Mouse (Mus musculus): ENCODE measurements around the gene Akna.

The Akna gene

GRCm38 (mm10) chr4:63403040-63403959 lies at the start of gene Akna:
Gene Akna (minus strand): TSS chr4:63403354.
- in situ Hi-C loops (cut with MboI, MseI): loop anchor here (10.0 kb wide), 2 partner anchors 142 to 768 kb away; partner anchors contain the start of gene Atp6v1g1

GRCm38 (mm10) chr4:63452555-63452954 lies 49.4 kb upstream of the Akna start:
- in situ Hi-C loops (cut with MboI, MseI): no loop called here

DNA sequence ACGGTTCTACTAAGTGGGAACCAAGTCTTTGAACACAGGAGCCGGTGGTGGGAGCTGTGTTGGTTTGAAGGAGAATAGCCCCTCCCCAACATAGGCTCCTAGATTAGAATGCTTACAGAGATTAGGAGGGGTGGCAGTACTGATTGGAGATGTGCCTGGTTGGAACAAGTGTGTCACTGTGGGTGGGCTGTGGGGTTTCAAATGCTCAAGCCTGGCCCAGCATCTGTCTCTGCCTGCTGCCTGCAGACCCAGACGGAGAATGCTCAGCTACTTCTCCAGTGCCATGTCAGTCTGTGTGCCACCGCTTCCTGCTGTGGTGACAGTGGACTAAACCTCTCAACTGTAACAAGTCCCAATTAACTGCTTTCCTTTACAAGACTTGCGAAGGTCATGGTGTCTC lies 47.4 kb upstream of the Akna start:
- in situ Hi-C loops (cut with MboI, MseI): no loop called here

DNA sequence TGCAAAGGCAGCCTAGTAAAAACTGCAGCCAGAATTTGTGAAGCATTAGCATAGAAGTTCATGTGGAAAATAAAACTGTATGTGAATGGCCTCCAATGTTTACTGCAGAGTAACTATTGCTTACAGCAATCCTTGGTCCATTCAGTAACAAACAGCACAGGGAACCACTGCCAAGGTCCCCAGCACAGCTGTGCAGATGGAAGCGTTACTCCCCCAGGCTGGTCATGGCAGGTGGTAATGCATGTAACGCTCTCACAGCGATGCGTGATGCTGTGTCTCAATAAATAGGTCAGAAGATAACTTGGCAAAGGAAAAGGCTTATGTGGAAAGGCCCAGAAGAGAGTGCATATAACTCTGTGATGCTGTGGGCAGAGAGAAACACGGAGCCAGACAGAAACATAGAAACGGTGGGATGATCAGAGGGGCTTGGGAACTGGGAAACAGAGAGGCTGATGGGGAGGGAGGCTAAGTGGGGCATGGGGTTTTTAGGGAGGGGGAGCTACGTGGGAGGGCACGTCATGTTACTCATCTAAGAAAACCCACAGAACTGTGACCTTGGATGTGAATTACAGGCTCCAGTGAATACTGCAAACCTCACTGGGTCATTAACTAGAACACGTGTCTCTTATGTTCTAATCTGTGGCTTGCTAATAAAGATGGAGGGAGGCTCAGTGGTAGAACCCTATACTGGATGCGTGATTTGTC lies 41.4 kb upstream of the Akna start:
- in situ Hi-C loops (cut with MboI, MseI): loop anchor here (25.0 kb wide), 1 partner anchor 1668 kb away; the partner anchor contains the start of gene Pappa

DNA sequence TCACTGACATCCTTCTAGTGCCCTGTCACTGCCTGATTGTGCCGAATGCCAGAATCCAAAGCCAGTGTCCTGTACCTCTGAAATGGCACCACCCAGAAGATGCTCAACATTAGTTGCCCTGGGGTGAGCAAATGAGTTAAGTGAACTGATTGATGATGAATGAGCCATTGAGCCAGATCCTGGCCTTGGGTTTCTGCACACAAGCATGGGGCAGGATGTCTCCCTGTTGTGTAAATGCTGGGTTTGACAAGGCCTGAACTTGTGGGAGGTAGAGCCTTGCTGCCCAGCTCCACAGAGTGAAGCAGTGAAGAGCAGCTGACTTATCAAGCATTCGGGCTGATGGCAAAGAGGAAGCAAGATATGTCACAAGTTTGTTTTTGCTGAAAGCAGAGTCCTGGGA lies 39.9 kb upstream of the Akna start:
- in situ Hi-C loops (cut with MboI, MseI): loop anchor here (25.0 kb wide), 1 partner anchor 1669 kb away; the partner anchor contains the start of gene Pappa

DNA sequence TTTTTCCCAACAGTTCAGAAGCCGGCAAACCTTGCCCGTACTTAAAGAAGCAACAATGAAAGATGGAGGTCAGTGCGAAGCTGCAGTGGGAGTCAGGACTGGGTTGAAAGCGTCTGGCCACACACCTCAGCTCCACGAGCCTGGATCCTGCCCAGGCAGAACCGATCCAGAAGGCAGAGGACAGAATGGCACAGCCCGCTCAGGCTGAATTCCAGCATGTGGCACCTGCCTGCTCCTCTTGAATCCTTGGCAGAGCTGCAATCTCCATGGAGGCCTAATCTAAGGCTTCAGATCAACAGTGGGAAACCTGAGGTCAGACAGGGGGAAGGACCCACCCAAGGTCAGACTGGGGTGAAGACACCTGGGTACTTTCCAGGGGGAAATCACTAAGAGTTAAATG lies 38.5 kb upstream of the Akna start:
- in situ Hi-C loops (cut with MboI, MseI): loop anchor here (25.0 kb wide), 1 partner anchor 1671 kb away; the partner anchor contains the start of gene Pappa

- in situ Hi-C loops (cut with MboI, MseI): loop anchor here (25.0 kb wide), 1 partner anchor 1672 kb away; the partner anchor contains the start of gene Pappa
Measured at GRCm38 (mm10) chr4:63440262-63440661, 37.1 kb upstream of the Akna start.

DNA sequence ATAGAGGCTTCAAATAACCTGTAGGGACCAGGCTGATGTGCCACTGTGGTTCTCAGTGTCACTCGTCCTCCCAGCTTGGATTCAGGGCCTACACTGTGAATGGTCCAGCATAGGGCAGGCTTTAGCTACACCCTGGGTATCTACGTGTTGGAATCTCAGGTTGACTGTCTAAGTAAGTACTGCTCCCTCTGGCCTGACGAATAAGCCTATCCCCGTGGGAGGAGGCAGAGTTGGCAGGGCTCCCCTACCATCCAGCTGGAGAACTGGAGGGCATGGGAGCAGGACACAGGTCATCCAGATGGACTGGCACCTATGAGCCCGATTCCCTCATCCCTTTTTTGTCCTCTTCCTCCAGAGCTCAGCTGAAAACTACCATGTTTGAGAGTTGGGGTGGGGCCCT lies 34.8 kb upstream of the Akna start:
- in situ Hi-C loops (cut with MboI, MseI): loop anchor here (25.0 kb wide), 1 partner anchor 1674 kb away; the partner anchor contains the start of gene Pappa

DNA sequence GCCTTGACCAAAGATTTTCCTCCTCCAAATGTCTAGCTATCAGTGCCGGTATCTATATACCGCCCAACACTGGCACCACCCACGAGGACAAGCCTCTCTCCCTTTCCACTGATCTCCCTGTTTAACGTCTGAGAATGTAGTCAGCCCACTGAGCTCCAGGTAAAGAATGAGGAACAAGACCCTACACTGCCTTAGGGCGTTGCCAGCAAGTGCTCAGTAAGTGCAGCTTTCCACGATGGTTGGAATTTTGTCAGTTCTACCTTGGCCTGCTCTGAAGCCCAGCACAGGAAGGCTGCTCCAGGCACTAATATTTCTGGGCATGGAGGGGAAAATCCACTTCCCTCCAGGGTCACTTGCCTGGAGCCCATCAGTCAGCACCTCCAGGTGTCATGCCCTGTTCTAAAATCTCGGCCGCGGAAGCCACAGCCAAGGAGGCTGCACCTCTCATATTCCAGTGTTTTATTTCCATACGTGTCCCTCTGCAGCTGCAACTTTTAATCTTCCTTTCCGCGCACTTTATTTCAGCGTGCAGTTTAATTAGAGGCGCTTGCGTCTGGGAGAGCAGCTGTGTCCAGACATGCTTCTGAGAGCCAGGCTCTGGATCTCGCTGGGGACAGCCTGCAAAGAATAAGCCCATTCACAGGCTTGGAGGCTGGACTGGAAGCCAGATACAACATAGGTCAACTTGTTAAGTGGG lies 34.1 kb upstream of the Akna start:
- in situ Hi-C loops (cut with MboI, MseI): loop anchor here (25.0 kb wide), 1 partner anchor 1675 kb away; the partner anchor contains the start of gene Pappa

GRCm38 (mm10) chr4:63435402-63435801 lies 32.2 kb upstream of the Akna start:
- in situ Hi-C loops (cut with MboI, MseI): loop anchor here (25.0 kb wide), 1 partner anchor 1677 kb away; the partner anchor contains the start of gene Pappa

DNA sequence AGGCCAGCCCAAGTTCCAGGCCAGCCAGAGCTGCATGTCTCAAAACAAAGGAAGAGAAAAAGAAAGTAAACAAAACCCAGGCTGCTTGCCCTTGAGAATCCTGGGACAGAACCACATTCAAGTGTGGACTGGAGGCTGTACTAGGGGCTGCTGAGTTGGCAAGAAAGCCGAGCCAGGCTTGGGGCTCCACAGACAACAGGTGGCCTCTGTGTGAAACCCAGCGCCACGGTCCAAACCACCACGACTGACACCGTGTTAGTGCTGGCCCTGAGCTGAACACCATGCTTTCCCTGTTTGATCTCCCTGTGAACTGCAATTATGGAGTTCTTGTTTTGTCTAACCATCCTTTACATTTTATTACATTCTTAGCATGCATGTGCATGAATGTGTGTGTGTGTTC lies 27.9 kb upstream of the Akna start:
- in situ Hi-C loops (cut with MboI, MseI): loop anchor here (25.0 kb wide), 1 partner anchor 1681 kb away; the partner anchor contains the start of gene Pappa

GRCm38 (mm10) chr4:63430357-63430756 lies 27.2 kb upstream of the Akna start:
- in situ Hi-C loops (cut with MboI, MseI): loop anchor here (25.0 kb wide), 1 partner anchor 1682 kb away; the partner anchor contains the start of gene Pappa

DNA sequence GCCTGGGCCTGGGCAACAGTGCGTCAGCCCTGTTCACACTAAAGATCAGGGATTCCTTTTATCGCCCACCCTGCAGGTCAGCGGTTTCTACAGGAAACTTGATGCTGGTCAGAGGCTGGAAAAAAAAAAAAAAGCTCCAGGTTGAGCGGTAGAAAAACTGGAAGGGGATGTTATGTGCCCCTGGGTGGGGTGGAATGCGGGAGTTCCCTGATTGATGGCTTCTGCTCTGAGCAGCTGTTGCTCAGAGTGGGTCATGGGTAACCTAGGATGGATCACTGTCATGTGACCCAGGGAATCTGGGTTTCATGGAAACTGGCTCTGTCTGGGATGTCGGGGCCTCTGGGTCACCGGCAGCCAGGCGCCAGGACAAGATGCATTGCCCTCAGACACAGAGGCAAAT lies 23.2 kb upstream of the Akna start:
- in situ Hi-C loops (cut with MboI, MseI): loop anchor here (25.0 kb wide), 1 partner anchor 1686 kb away; the partner anchor contains the start of gene Pappa

- in situ Hi-C loops (cut with MboI, MseI): no loop called here
Measured at GRCm38 (mm10) chr4:63423811-63424210, 20.7 kb upstream of the Akna start.

GRCm38 (mm10) chr4:63423231-63423630 lies 20.1 kb upstream of the Akna start:
- in situ Hi-C loops (cut with MboI, MseI): no loop called here

GRCm38 (mm10) chr4:63420143-63420920 lies 17.2 kb upstream of the Akna start:
- in situ Hi-C loops (cut with MboI, MseI): no loop called here

DNA sequence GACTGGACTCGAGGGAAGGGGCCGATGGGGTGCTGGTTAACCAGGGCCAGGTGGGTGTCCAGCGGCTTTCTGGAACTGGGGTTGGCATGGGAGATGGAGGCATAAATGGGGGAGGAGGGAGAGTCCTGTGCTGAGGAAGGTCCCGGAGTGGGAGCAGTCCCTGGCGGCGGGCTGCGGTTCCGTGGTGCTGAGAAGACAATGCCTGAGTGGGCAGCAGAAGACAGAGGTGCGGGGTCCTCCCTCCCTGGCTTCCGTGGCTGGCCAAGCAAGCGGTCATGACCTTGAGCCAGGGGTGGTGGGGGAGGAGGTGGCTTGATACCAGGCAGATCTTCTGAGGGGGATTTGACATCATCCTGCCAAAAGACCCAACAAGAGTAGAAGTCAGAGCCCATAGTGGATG lies 15.1 kb upstream of the Akna start:
- in situ Hi-C loops (cut with MboI, MseI): no loop called here

DNA sequence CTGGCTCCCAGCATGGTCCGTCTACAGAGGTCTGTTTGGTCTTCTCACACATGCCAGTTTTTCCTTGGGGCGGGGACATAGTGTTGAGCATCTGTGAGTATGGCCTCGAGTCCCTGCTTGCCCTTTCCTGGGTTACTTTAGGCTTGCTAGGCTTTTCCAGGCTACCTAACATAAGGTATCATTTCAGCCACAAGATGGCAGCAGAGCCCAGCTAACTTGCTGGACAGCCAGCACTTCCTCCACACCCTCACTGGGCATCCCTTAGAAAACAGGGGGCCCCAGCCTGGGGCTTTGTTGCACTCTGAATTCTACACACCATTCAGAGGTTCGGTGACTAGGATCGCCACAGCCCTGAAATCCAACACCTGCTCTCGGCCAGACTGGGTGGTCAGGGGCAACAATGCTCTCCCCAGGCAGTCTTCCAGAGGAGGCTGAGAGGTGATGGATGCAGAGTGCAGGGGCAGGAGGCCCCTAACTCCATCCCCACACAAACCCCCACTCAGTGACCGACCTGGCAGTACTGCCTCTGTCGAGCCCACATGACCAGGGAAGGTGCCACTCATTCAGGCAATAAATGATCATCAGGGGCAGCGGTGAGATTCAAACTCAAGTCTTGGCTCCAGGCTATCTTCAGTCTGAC lies 14.3 kb upstream of the Akna start:
- in situ Hi-C loops (cut with MboI, MseI): no loop called here

- in situ Hi-C loops (cut with MboI, MseI): no loop called here
Measured at GRCm38 (mm10) chr4:63414951-63415350, 11.8 kb upstream of the Akna start.

- in situ Hi-C loops (cut with MboI, MseI): no loop called here
Measured at GRCm38 (mm10) chr4:63411222-63411621, 8.1 kb upstream of the Akna start.

Data from T-helper 2 cell (primary cell).